Comparison of ENCODE assay signal across 14 mouse cellular contexts in the genomic region with DNA sequence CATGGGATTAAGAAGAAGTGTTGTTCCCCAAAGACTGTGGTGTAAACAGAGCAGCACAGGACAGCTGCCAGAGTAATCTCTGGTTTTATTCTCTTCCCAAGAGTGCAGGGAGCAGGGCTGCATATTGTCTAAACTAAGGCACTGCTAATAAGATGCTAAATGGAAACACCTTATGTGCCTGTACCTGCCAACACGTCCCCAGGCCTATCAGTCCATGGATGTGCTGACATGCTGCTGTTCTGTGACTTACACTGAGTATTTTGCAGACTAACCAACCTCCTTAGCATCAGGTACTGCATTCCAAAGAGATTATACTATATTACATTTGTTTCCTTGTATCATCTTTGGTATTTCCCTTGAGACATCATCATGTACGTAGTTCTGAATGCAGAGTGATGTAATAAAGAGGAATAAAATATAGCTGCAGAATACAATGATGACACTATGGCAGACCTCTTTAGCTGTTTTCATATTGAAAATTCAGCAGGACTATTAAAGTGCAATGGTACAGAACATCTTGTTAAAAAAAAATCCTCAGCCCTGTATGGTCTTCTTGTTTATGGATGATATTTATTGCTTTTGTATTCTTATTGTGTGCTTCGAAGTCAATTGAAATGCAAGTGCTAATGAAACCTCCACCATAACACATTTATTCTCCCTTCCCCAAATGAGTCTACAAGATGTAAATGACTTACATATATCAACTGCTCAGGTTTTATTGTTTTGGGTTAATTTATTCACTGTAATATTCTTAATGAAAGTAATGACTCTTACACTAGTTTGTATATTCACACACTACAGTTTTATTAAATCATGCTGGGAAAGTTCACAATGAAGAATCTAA.
"Had no signal": no experiment of that assay in that cellular context is flagged by ENCODE, and none has a peak within 500 bp of the region (broad histone marks: within the 10 kb centered on the region; RNA-seq: fewer than 3 reads in every experiment).

No protein-coding gene starts in this region.

- H3K9me3 ChIP-seq: kidney, embryonic 15.5 days; limb, embryonic 15.5 days; liver, embryonic 12.5 days; megakaryocyte, embryonic 14.5 days; midbrain, embryonic 15.5 days had no signal

- DNase-seq: kidney, adult 18-20 months; kidney, postnatal 14 days; lung, embryonic 14.5 days; lung, postnatal 10 days; lung, postnatal 4 days; right cerebral cortex, postnatal 14 days; thymus, postnatal 36 days had no signal

- H3K4me2 ChIP-seq: kidney, embryonic 15.5 days; limb, embryonic 15.5 days; liver, embryonic 12.5 days; lung, embryonic 14.5 days; midbrain, embryonic 11.5 days; midbrain, embryonic 15.5 days had no signal

- H3K27ac ChIP-seq: kidney, embryonic 15.5 days; left cerebral cortex, adult 2 months; limb, embryonic 15.5 days; liver, embryonic 12.5 days; midbrain, embryonic 15.5 days had no signal

- H3K36me3 ChIP-seq: kidney, embryonic 15.5 days; limb, embryonic 15.5 days; liver, embryonic 12.5 days; midbrain, embryonic 15.5 days had no signal

- H3K9ac ChIP-seq: kidney, embryonic 15.5 days; limb, embryonic 15.5 days; liver, embryonic 12.5 days; lung, embryonic 14.5 days; midbrain, embryonic 15.5 days had no signal

- ATAC-seq: liver, embryonic 12.5 days; midbrain, embryonic 15.5 days had no signal

- H3K4me1 ChIP-seq: kidney, embryonic 15.5 days; limb, embryonic 15.5 days; liver, embryonic 12.5 days; megakaryocyte, embryonic 14.5 days; midbrain, embryonic 15.5 days had no signal

- H3K4me3 ChIP-seq: kidney, embryonic 15.5 days; left cerebral cortex, adult 2 months; limb, embryonic 15.5 days; liver, embryonic 12.5 days; megakaryocyte, embryonic 14.5 days; midbrain, embryonic 15.5 days had no signal

- H3K27me3 ChIP-seq: kidney, embryonic 15.5 days; limb, embryonic 15.5 days; liver, embryonic 12.5 days; megakaryocyte, embryonic 14.5 days; midbrain, embryonic 15.5 days had no signal
